Comparison of ENCODE assay signal across 15 mouse cellular contexts in genomic region chr19:42306202-42306601, GRCm38 (mm10). TPM values are rescaled to one million over a fixed set of nuclear protein-coding genes. Genes with fewer than 3 reads are reported as not detected.
DNase-seq lines count a peak whose midpoint lies in the region; ATAC-seq lines count a peak whose summit lies in the region.
"Had no signal": no experiment of that assay in that cellular context is flagged by ENCODE, and none has a peak within 500 bp of the region (broad histone marks: within the 10 kb centered on the region; RNA-seq: fewer than 3 reads in every experiment).

No protein-coding gene starts in this region.

- no peak overlapping the region for H3K27ac ChIP-seq in liver, embryonic 12.5 days
- no peak overlapping the region for H3K27ac ChIP-seq in forebrain, embryonic 12.5 days
- no peak overlapping the region for H3K27ac ChIP-seq in heart, embryonic 12.5 days (ENCODE audit: poor library complexity, severe bottlenecking)
- H3K27ac ChIP-seq: embryonic facial prominence, embryonic 12.5 days; hindbrain, embryonic 13.5 days; limb, embryonic 13.5 days; macrophage had no signal

- no peak overlapping the region for H3K4me3 ChIP-seq in liver, embryonic 12.5 days
- no peak overlapping the region for H3K4me3 ChIP-seq in forebrain, embryonic 12.5 days (replicated peaks)
- H3K4me3 ChIP-seq in heart, embryonic 12.5 days, result no peak overlapping the region
- H3K4me3 ChIP-seq: embryonic facial prominence, embryonic 12.5 days; hindbrain, embryonic 13.5 days; limb, embryonic 13.5 days had no signal

- ATAC-seq in liver, embryonic 12.5 days, result no peak
- peak; percentile 74 for ATAC-seq in common myeloid progenitor, adult 5-6 weeks (replicated peaks; ENCODE audit: low read depth, poor library complexity, severe bottlenecking)
- no peak for ATAC-seq in forebrain, embryonic 12.5 days (ENCODE audit: low FRiP score)
- ATAC-seq in heart, embryonic 12.5 days (ENCODE audit: insufficient number of reproducible peaks, low FRiP score), result no peak

- peak; percentile 28 for DNase-seq in liver
- DNase-seq in CD4-positive, CD25-positive, alpha-beta regulatory T cell, adult 2 months (ENCODE audit: low read depth, low spot score), result peak; percentile 61
- peak; percentile 23 for DNase-seq in splenic B cell, adult 2 months (ENCODE audit: low read depth, low spot score)
- no peak for DNase-seq in layer of hippocampus, postnatal 10 days (ENCODE audit: low spot score in 2 of 2)
- DNase-seq: heart, adult 18-20 months; right cerebral cortex, postnatal 25 days had no signal

- H3K9me3 ChIP-seq in liver, embryonic 12.5 days (replicated peaks), result no peaks in the 10 kb centered on the region
- H3K9me3 ChIP-seq in forebrain, embryonic 12.5 days, result no peaks in the 10 kb centered on the region
- no peaks in the 10 kb centered on the region for H3K9me3 ChIP-seq in heart, embryonic 12.5 days (replicated peaks)
- H3K9me3 ChIP-seq: embryonic facial prominence, embryonic 12.5 days; hindbrain, embryonic 13.5 days; limb, embryonic 13.5 days had no signal

- H3K27me3 ChIP-seq in liver, embryonic 12.5 days (replicated peaks), result 0 out of 2 replicates have a peak, but pooled peaks cover 2% of the 10 kb centered on the region
- H3K27me3 ChIP-seq in splenic B cell, adult 2 months (ENCODE audit: control insufficient read depth, insufficient read depth, low read length, poor library complexity, severe bottlenecking), result no peaks in the 10 kb centered on the region
- H3K27me3 ChIP-seq in forebrain, embryonic 12.5 days, result peaks cover 36% of the 10 kb centered on the region
- H3K27me3 ChIP-seq in heart, embryonic 12.5 days (replicated peaks), result peaks cover 27% of the 10 kb centered on the region
- H3K27me3 ChIP-seq: embryonic facial prominence, embryonic 12.5 days had no signal

- WGBS in liver, embryonic 12.5 days (ENCODE audit: insufficient replicate concordance), result 17% methylated on average over 7 of the region's 7 CpGs
- 69% methylated on average over 7 of the region's 7 CpGs for WGBS in forebrain, embryonic 12.5 days
- WGBS in heart, embryonic 12.5 days, result 43% methylated on average over 7 of the region's 7 CpGs

- no peaks in the 10 kb centered on the region for H3K4me1 ChIP-seq in liver, embryonic 12.5 days
- peaks cover 26% of the 10 kb centered on the region for H3K4me1 ChIP-seq in forebrain, embryonic 12.5 days
- H3K4me1 ChIP-seq in heart, embryonic 12.5 days (replicated peaks), result peaks cover 13% of the 10 kb centered on the region

- no peaks in the 10 kb centered on the region for H3K36me3 ChIP-seq in liver, embryonic 12.5 days
- no peaks in the 10 kb centered on the region for H3K36me3 ChIP-seq in splenic B cell, adult 2 months (ENCODE audit: control insufficient read depth, insufficient read depth, low read length, poor library complexity, severe bottlenecking)
- no peaks in the 10 kb centered on the region for H3K36me3 ChIP-seq in forebrain, embryonic 12.5 days (replicated peaks)
- no peaks in the 10 kb centered on the region for H3K36me3 ChIP-seq in heart, embryonic 12.5 days
- H3K36me3 ChIP-seq: embryonic facial prominence, embryonic 12.5 days; hindbrain, embryonic 13.5 days; limb, embryonic 13.5 days had no signal

- no peak overlapping the region for H3K4me2 ChIP-seq in liver, embryonic 12.5 days
- H3K4me2 ChIP-seq in forebrain, embryonic 12.5 days, result no peak overlapping the region
- no peak overlapping the region for H3K4me2 ChIP-seq in heart, embryonic 12.5 days
- H3K4me2 ChIP-seq: embryonic facial prominence, embryonic 12.5 days; hindbrain, embryonic 13.5 days; limb, embryonic 13.5 days had no signal

- H3K9ac ChIP-seq in liver, embryonic 12.5 days, result no peak overlapping the region
- H3K9ac ChIP-seq in forebrain, embryonic 12.5 days, result no peak overlapping the region
- no peak overlapping the region for H3K9ac ChIP-seq in heart, embryonic 12.5 days
- H3K9ac ChIP-seq: embryonic facial prominence, embryonic 12.5 days; hindbrain, embryonic 13.5 days; limb, embryonic 13.5 days had no signal

RNA-seq across cellular contexts. Expression of gene Golga7b, which starts 58.8 kb away (rescaled TPM):
- 0.04 TPM in 1 of 2 replicates, not detected in the other for polyA plus RNA-seq in liver, embryonic 12.5 days (2016; fragmentation: Nextera tagmentation; extraction: Ambion mirVana)
- total RNA-seq in common myeloid progenitor, adult 5-6 weeks (2017), result not detected in 2 replicates
- 10 to 100 TPM; 90.9 to 93.8 TPM for total RNA-seq in layer of hippocampus, postnatal 10 days (2021)
- polyA plus RNA-seq in forebrain, embryonic 12.5 days (2016; fragmentation: Nextera tagmentation; extraction: Ambion mirVana), result 6.6 and 7.1 TPM in 2 replicates
- 0.21 and 0.27 TPM in 2 replicates for polyA plus RNA-seq in heart, embryonic 12.5 days (2016; fragmentation: Nextera tagmentation; extraction: Ambion mirVana)
- polyA plus RNA-seq: kidney, embryonic 14.5 days; macrophage had no signal

Comparison
In these comparisons a context has a peak if more than half of its experiments do, and no peak if none do; other contexts are left out.
1. DNase-seq: peak in liver (single experiment), CD4-positive, CD25-positive, alpha-beta regulatory T cell, adult 2 months (single experiment) and splenic B cell, adult 2 months (single experiment); none in layer of hippocampus, postnatal 10 days (0 of 2).